Mouse (Mus musculus): Measurements from ENCODE around the gene Muc13. TPM values are rescaled to one million over a fixed set of nuclear protein-coding genes. Genes with fewer than 3 reads are reported as not detected.

Muc13 gene
- 0.11 and 0.18 TPM in 2 replicates for polyA plus RNA-seq (2016; fragmentation: Nextera tagmentation; extraction: Ambion mirVana)

GRCm38 (mm10) chr16:33793846-33794791, at the start of gene Muc13:
TSS of gene Muc13 (plus strand) at chr16:33794037.
- Histone ChIP-seq H3K4me3 (replicated peaks) (no peak within 1 kb of the TSS), H3K36me3 (no peaks in the 10 kb centered on the region), H3K4me2 (no peak within 1 kb of the TSS), H3K27me3 (no peaks in the 10 kb centered on the region), H3K9ac (replicated peaks) (no peak within 1 kb of the TSS), H3K9me3 (no peaks in the 10 kb centered on the region), H3K27ac (no peak within 1 kb of the TSS), H3K4me1 (replicated peaks) (no peaks in the 10 kb centered on the region)
- WGBS, result 82% methylated on average over 10 of the region's 10 CpGs
- no peak for ATAC-seq (ENCODE audit: insufficient number of reproducible peaks, insufficient read depth, low FRiP score, low TSS enrichment, low read depth)

DNA sequence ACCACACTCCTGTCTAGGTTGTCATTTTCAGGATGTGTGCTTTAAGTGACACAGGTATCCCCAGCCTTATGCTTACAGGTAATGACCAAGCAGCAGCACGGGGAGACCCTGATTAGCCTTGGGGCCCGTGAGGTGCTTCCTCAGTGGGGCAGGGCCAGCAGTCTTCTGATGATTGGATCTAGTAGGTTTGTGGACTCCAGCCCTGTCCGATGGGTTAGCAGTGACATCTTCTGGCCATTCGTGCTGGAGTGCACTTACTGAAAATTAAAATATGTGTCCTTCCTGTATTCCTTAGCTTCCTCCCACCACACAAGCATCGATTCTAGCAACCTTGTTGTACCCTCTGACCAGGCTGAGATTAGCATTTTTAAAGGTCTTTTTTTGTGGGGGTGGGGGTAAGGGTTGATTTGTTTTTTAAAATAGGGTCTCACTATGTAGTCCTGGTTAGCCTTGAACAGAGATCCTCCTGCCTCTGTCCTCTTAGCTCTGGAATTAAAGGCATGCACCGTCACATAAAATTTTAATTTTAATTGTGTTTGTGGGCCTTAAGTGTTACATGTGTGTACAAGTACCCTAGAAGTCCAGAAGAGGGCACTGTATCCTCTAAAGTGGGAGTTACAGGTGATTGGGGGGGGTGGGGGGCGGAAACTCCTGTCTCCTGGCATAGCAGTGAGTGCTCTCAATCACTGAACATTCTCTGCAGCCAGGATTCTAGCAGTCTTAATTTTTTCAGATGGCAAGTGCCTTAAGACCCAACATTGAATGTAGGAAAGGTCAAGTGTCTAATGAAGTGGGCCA, 49.0 kb upstream of the Muc13 start:
- no peak for ATAC-seq (ENCODE audit: insufficient number of reproducible peaks, insufficient read depth, low FRiP score, low TSS enrichment, low read depth)
- H3K27me3 ChIP-seq, result no peaks in the 10 kb centered on the region
- 68% methylated on average over 7 of the region's 7 CpGs for WGBS
- H3K9me3 ChIP-seq, result no peaks in the 10 kb centered on the region
- H3K4me1 ChIP-seq (replicated peaks), result peaks cover 28% of the 10 kb centered on the region
- H3K27ac ChIP-seq, result no peak overlapping the region
- H3K4me3 ChIP-seq (replicated peaks), result no peak overlapping the region
- no peak overlapping the region for H3K4me2 ChIP-seq
- peaks cover 9% of the 10 kb centered on the region; the same call in 1 of the 2 replicates for H3K36me3 ChIP-seq
- no peak overlapping the region for H3K9ac ChIP-seq (replicated peaks)

- peaks cover 21% of the 10 kb centered on the region for H3K4me1 ChIP-seq (replicated peaks)
- peaks cover 9% of the 10 kb centered on the region; the same call in 1 of the 2 replicates for H3K36me3 ChIP-seq
- H3K27me3 ChIP-seq, result no peaks in the 10 kb centered on the region
- no peaks in the 10 kb centered on the region for H3K9me3 ChIP-seq
- H3K27ac ChIP-seq, result no peak overlapping the region
- no peak overlapping the region for H3K4me3 ChIP-seq (replicated peaks)
- H3K4me2 ChIP-seq, result no peak overlapping the region
- no peak for ATAC-seq (ENCODE audit: insufficient number of reproducible peaks, insufficient read depth, low FRiP score, low TSS enrichment, low read depth)
- H3K9ac ChIP-seq (replicated peaks), result no peak overlapping the region
- WGBS, result 90% methylated on average over 7 of the region's 7 CpGs
These were observed 48.4 kb upstream of the Muc13 start for GRCm38 (mm10) chr16:33745457-33745856.

- H3K9ac ChIP-seq (replicated peaks), result no peak overlapping the region
- peaks cover 12% of the 10 kb centered on the region; the same call in 1 of the 2 replicates for H3K36me3 ChIP-seq
- no peak overlapping the region for H3K4me3 ChIP-seq (replicated peaks)
- H3K27me3 ChIP-seq, result no peaks in the 10 kb centered on the region
- H3K27ac ChIP-seq, result no peak overlapping the region
- no peaks in the 10 kb centered on the region for H3K9me3 ChIP-seq
- no peak overlapping the region for H3K4me2 ChIP-seq
- H3K4me1 ChIP-seq (replicated peaks), result peaks cover 14% of the 10 kb centered on the region
- ATAC-seq (ENCODE audit: insufficient number of reproducible peaks, insufficient read depth, low FRiP score, low TSS enrichment, low read depth), result no peak
- WGBS, result 84% methylated on average over 10 of the region's 10 CpGs
These were observed 47.7 kb upstream of the Muc13 start for GRCm38 (mm10) chr16:33746074-33746676.

DNA sequence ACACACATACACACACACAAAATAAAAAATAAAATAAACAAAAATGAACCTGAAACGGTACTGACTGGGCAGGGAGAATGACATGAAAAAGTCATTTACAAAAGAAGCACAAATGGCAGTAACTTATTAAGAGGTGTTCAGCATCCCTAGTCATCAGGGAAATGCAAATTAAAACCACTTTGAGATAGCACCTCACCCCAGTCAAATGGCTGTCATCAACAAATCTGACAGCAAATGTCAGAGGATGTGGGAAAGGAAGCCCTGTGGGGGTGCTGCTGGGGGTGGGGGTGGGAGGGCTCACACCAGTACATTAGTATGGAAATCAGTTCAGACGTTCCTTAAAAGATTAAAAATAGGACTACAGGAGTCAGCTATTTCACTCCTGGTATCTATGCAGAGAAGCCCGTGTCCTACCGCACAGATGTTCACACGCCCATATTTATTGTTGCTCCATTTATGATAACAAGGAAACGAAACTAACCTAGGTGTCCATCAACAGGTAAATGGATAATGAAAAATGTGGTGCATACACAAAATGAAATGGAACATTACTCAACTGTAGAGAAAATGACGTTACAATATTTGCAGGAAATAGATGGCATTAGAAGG, 46.4 kb upstream of the Muc13 start:
- Histone ChIP-seq H3K9me3 (no peaks in the 10 kb centered on the region), H3K4me1 (replicated peaks) (peaks cover 1% of the 10 kb centered on the region), H3K4me3 (replicated peaks) (no peak overlapping the region), H3K9ac (replicated peaks) (no peak overlapping the region), H3K36me3 (peaks cover 16% of the 10 kb centered on the region; the same call in 1 of the 2 replicates), H3K27ac (no peak overlapping the region), H3K4me2 (no peak overlapping the region), H3K27me3 (no peaks in the 10 kb centered on the region)
- ATAC-seq (ENCODE audit: insufficient number of reproducible peaks, insufficient read depth, low FRiP score, low TSS enrichment, low read depth), result no peak
- WGBS, result 63% methylated on average over 7 of the region's 7 CpGs

- Histone ChIP-seq H3K4me1 (replicated peaks) (no peaks in the 10 kb centered on the region), H3K4me3 (replicated peaks) (no peak overlapping the region), H3K9me3 (no peaks in the 10 kb centered on the region), H3K27me3 (no peaks in the 10 kb centered on the region), H3K36me3 (peaks cover 20% of the 10 kb centered on the region; the same call in 1 of the 2 replicates), H3K4me2 (no peak overlapping the region), H3K9ac (replicated peaks) (no peak overlapping the region), H3K27ac (no peak overlapping the region)
- no peak for ATAC-seq (ENCODE audit: insufficient number of reproducible peaks, insufficient read depth, low FRiP score, low TSS enrichment, low read depth)
- WGBS, result 86% methylated on average over 2 of the region's 2 CpGs
These were observed 45.8 kb upstream of the Muc13 start for GRCm38 (mm10) chr16:33747994-33748393.

DNA sequence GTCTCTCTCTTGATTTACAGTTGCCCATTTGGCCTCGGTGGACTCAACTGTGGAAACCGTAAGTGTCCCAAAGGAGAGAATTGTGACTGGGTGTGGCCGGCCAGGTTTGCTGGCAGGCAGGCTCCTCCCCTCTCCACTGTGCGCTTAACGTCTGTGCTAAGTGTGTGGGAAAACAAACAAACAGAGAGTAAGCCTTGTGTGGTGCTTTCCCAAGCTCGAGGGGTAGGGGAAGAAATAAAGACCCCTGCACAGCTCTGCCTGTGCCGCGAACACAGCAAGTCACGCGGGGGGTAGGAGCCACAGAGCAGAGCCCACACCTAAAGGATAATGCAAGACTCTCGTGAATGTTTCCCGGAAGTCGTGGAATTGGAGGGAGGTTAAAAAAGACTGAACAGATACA, 42.7 kb upstream of the Muc13 start:
- Histone ChIP-seq H3K36me3 (peaks cover 29% of the 10 kb centered on the region), H3K27me3 (no peaks in the 10 kb centered on the region), H3K9ac (replicated peaks) (no peak overlapping the region), H3K27ac (no peak overlapping the region), H3K9me3 (no peaks in the 10 kb centered on the region), H3K4me2 (peak overlapping the region; percentile 29), H3K4me1 (replicated peaks) (no peaks in the 10 kb centered on the region), H3K4me3 (replicated peaks) (no peak overlapping the region)
- 22% methylated on average over 13 of the region's 13 CpGs for WGBS
- ATAC-seq (ENCODE audit: insufficient number of reproducible peaks, insufficient read depth, low FRiP score, low TSS enrichment, low read depth), result no peak

- Histone ChIP-seq H3K36me3 (peaks cover 34% of the 10 kb centered on the region), H3K9ac (replicated peaks) (no peak overlapping the region), H3K4me2 (peak overlapping the region; percentile 29), H3K27me3 (no peaks in the 10 kb centered on the region), H3K4me3 (replicated peaks) (no peak overlapping the region), H3K27ac (no peak overlapping the region), H3K4me1 (replicated peaks) (no peaks in the 10 kb centered on the region), H3K9me3 (no peaks in the 10 kb centered on the region)
- WGBS, result 51% methylated on average over 12 of the region's 12 CpGs
- no peak for ATAC-seq (ENCODE audit: insufficient number of reproducible peaks, insufficient read depth, low FRiP score, low TSS enrichment, low read depth)
These were observed 42.2 kb upstream of the Muc13 start for GRCm38 (mm10) chr16:33751590-33751989.

DNA sequence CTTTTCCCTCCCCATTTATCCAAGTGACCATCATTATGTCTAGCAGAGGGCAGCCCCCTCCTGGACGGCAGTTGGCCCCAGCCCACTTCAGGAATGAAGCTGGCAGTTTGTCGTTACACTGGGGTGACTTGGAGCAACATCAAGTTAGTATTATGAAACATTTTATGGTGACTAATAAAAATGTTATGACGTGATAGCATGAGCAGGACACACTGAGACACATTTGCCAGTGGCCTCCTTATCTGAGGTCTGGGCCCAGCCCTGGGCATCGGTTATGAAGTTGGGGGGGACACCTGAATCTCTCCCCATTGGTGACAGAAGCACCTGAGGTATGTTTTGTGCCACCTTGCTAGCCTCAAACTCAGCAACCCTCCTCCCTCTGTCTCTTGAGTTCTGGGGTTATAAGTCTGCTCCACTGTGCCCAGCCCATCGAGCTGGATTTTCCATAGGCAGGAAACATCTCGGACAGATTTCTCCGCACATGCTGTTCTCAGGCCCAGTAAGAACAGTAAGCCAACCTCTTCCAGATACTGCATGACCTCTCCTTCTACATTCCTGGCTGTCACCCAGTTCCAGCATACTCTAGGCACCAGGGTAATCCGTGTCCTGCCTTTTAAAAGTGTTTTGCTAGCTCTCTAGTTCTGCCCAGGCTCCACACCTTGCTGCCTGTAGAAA, 40.8 kb upstream of the Muc13 start:
- no peaks in the 10 kb centered on the region for H3K9me3 ChIP-seq
- ATAC-seq (ENCODE audit: insufficient number of reproducible peaks, insufficient read depth, low FRiP score, low TSS enrichment, low read depth), result no peak
- no peak overlapping the region for H3K9ac ChIP-seq (replicated peaks)
- H3K27ac ChIP-seq, result no peak overlapping the region
- H3K36me3 ChIP-seq, result peaks cover 35% of the 10 kb centered on the region
- 77% methylated on average over 8 of the region's 8 CpGs for WGBS
- no peak overlapping the region for H3K4me2 ChIP-seq
- H3K4me3 ChIP-seq (replicated peaks), result no peak overlapping the region
- H3K4me1 ChIP-seq (replicated peaks), result no peaks in the 10 kb centered on the region
- no peaks in the 10 kb centered on the region for H3K27me3 ChIP-seq

DNA sequence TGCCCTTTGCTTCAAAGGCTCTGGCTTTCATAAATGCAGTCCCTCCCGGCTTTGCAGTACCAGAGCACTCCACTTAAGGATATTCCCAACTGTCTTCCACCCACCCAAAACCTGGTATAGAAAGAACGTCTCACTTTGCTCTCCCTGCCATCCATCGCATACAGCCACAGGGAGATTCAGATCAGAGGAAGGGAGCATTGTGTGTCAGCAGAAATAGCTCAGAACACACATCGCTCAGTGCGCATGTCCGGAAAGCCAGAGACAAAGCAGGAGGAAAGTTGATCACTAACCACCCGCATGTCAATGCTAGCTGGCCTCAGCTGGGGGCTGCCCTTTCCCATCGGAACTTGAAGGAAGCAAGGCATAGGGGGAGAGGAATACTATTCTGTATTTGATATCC, 38.5 kb upstream of the Muc13 start:
- no peak for ATAC-seq (ENCODE audit: insufficient number of reproducible peaks, insufficient read depth, low FRiP score, low TSS enrichment, low read depth)
- Histone ChIP-seq H3K9ac (replicated peaks) (no peak overlapping the region), H3K27me3 (no peaks in the 10 kb centered on the region), H3K27ac (no peak overlapping the region), H3K36me3 (peaks cover 39% of the 10 kb centered on the region), H3K4me3 (replicated peaks) (no peak overlapping the region), H3K4me1 (replicated peaks) (no peaks in the 10 kb centered on the region), H3K4me2 (no peak overlapping the region), H3K9me3 (no peaks in the 10 kb centered on the region)
- WGBS, result 84% methylated on average over 8 of the region's 8 CpGs
